Mouse (Mus musculus): Measurements from ENCODE around the gene Slc26a10. TPM values are rescaled to one million over a fixed set of nuclear protein-coding genes. Genes with fewer than 3 reads are reported as not detected.
"Not testable (repeated sequence)": the region's sequence is repeated elsewhere in the genome, so short reads cannot be mapped to it uniquely, and the experiment has no call there.

Gene Slc26a10
- total RNA-seq, 2 experiments from 2014 or later, result 0.83 to 0.88 TPM

DNA sequence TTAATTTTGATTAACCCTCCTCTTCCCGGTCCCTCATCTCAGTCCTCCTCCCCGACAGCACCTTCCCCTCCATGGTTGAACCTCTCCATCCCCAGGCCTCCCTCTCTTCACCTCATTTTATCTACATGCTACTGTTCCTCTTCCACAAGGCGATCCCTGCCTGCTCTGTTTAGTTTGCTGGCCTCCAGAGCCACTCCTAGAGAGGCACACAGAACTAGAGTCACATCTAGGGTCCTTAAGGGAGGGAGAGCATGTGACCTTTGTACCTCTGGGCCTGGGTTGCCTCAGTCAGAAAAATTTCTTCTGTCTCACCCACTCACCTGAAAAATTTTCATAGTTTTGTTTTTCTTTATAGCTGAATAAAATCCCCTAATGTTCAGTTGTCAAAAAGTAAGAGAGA lies 42.5 kb downstream of the Slc26a10 start:
- no peak for DNase-seq
- intact Hi-C loops (cut with DNase I), result no loop called here

DNA sequence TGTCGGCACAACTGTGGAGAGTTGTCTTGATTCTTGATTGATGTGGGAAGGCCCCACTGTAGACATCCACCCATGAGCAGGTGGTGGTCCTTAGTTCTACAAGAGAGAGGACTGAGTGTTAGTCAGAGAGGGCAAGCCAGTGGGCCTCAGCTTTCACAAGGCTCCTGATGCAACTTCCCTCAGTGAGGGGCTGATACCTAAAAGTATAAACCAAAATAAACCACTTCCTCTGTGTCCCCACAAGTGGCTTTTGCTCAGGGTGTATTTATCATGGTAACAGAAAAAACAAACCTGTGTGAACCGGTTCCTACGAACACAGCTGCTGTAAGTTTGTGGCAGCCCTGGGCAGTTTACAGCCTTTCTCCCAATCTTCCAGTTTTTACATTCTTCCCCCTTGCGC lies 43.9 kb downstream of the Slc26a10 start:
- intact Hi-C loops (cut with DNase I), result no loop called here

DNA sequence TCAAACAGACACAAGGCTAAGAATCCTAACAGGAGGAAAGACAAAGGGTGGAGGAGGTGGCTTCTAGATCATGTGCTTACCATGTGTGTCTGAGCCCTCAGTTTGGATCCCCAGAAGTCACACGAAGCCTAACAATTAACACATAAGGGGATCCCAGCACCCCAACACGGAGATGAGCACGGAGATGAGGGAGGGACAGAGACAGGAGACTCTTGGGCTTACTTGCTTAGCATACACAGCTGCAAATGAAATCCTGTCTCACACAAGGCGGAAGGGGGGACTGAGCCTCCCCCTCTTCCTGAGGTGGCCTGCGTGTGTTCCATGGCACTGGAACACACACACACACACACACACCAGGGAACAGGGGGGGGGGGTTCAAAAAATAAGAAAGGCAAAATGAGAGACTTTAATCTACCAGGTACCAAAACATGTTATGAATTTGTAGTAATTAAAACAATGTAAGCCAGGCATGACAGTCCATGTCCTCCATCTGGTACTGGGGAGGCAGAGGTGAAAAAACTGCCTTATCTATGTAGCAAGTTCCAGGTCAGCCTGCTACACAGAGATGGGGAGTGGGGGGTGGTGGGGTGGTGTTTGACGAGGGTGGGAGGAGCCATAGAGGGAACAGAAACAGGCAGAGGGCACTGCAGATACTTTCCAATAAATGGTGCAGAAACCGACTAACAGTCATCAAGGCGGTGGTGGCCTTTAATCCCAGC lies 45.2 kb downstream of the Slc26a10 start:
- intact Hi-C loops (cut with DNase I), result no loop called here
- DNase-seq, result no peak

More for the DNA sequence above, 43.9 kb downstream of the Slc26a10 start:
- DNase-seq, result no peak

DNA sequence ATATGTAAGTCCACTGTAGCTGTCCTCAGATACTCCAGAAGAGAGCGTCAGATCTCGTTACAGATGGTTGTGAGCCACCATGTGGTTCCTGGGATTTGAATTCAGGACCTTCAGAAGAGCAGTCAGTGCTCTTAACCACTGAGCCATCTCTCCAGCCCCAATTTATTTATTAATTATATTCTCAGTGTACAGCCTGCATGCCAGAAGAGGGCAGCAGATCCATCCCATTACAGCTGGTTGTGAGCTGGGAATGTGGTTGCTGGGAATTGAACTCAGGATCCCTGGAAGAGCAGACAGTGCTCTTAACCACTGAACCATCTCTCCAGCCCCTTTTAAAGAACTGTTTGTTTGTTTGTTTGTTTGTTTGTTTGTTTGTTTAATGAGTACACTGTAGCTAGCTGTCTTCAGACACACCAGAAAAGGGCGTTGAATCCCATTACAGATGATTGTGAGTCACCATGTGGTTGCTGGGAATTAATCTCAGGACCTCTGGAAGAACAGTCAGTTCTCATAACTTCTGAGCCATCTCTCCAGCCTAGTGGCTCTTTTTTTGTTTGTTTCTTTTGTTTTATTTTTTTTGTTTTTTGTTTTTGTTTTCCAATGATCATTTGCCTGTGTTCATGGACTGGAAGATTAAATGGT lies 45.9 kb downstream of the Slc26a10 start:
- intact Hi-C loops (cut with DNase I), result not testable (repeated sequence)

DNA sequence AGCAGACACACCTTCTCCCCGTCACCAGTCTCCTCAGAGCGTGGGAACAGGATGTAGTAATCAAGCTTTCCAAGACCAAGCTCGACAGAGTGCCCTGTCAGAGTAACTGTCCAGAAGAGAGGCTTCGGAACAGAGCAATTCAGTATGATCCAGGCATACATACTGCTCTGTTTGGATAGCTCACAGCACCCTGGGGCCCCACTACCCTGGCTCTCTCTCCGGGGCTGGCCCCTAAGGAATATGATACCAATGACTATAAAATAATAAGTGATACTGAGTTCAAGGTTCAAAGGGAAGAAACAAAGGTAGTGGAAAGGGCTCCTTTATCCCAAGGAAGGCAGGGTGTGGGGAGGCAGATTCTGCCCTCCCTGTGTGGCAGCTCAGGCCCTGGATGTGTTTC lies 48.0 kb downstream of the Slc26a10 start:
- no peak for DNase-seq
- intact Hi-C loops (cut with DNase I), result no loop called here

More for the DNA sequence above, 45.9 kb downstream of the Slc26a10 start:
- DNase-seq, result not testable (repeated sequence)

DNA sequence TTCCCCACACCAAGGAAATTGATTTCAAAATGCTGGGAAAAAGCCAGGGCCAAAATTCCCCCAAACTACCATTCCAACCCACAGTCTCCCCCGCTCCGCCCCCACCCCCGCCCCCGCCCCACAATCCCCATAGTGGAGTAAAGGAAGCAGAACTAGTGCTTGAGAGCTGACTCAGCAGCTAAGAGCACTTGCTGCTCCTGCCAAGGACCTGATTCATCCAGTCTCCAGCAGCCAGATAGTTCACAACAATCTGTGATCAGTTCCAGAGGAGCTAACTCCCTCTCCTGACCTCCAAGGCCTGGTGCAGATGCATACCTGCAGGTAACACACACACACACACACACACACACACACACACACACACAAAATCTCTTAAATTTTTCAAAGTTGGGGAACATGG lies 51.0 kb downstream of the Slc26a10 start:
- intact Hi-C loops (cut with DNase I), result no loop called here
- no peak for DNase-seq

DNA sequence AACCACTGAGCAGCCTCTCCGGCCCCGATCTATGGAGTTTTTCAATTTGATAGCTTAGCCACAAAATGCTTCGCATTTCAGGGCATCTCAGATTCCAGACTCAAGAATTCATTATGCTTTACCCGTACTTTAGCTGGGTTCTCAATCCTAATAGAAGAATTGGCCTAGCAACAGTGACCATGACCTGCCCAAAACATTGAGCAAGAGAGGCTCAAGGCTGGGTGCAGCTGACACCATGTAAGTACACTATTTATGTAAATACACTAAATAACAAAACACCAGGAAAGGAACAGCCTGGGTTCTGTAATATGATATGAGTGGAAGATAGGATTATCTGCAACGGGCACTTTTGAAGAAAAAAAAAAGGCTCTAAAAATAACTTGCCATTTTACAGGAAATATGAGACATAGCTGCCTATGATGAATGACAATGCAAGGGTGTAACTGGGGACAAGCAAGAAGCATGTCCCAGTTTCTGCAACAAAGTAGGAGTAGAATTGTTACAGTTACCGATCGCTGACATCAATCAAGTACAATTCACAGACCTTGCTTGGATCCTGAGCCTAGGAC lies 52.6 kb downstream of the Slc26a10 start:
- intact Hi-C loops (cut with DNase I), result no loop called here
- no peak for DNase-seq

DNA sequence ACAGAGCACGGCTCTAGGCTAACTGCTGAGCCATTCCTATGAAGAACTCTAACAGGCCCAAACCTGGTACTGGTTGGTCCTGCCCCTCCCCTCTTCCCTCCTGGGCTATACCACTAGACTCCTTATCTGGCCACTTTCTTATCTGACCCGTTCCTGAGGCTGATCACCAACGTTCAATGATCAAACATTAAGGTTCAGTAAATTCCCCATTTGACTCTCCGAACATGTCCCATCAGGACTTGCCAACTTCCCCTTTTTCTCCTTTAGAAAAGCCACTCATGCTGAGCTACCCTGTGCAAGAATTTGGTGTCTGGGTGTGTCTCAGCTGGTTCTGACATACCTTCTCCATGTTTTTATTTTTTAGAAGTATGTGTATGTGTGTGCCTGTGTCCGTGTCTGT lies 53.9 kb downstream of the Slc26a10 start:
- no peak for DNase-seq
- intact Hi-C loops (cut with DNase I), result no loop called here

DNA sequence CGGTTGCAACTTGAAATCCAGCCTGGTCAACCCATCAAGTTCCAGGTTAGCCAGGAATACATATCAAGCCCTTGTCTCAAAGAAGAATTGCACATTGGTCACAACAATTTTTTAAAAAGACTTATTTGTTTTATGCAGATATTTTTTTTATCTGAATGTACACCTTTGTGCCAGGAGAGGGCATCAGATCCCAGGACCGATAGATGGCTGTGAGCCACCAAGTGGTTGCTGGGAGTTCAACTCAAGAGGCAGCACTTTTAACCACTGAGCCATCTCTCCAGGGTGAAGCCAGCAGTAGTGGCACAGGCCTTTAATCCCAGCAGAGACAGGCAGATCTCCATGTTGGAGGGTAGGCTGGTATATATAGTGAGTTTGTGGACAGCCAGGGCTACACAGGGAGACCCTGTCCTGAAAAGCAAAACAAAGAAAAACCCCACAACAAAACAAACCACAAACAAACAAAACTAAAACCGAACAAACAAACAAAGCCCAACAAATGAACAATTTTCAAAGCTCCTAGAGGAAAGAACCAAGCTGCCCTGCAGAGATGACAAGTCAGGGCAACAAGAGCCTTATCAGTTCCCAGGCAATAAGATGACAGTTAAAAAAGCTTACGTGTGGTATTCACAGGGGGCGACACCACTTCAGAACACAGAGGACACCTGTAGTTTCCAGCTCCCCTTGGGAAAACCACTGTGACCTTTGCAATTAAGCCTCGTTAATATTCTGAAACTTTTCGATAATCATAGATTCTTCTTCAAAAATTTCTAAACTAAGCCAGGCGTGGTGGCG lies 55.0 kb downstream of the Slc26a10 start:
- peak; percentile 31 for DNase-seq
- intact Hi-C loops (cut with DNase I), result no loop called here

DNA sequence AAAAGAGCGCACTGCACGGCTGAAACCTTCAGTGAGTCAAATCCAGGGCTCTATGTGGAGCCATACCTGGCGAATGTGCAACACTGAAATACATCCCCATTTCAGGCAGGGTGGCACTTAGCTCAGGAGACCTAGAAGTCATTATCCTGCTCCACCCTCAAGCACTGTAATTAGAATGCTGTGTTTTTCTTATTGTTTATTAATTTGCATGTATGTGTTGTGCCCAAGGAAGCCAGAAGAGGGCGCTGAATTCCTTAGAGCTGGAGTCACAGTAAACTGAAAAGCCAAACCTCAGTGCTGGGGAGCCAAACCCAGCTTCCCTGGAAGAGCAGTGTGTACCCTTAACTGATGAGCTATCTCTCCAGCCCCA lies 57.0 kb downstream of the Slc26a10 start:
- peak; percentile 66 for DNase-seq
- intact Hi-C loops (cut with DNase I), result loop anchor here (5.0 kb wide), 1 partner anchor 44 kb away; the partner anchor contains the start of gene B4galnt1

DNA sequence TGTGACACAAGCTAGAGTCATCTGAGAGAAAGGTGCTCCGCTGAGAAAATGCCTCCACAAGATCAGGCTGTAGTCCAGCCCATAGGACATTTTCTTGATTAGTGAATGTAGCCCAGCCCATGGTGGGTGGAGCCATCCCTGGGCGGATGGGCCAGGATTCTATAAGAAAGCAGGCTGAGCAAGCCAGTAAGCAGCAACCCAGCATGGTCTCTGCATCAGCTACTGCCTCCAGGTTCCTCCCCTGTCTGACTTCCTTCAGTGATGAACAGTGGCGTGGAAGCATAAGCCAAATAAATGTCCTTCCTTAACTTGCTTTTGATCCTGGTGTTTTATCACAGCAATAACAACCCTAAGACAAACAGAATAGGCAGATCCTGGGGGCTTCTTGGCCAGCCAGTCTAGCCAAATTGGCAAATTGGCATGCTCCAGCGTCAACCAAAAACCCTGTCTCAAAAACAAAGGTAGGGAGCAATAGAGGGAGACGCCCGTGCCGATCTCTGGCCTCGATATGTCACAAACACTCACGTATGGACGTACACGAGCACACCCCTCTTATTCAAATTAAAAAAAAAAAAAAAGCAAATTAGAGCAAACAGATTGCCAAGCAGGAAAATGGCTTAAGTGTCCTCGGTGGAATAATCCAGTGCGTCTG lies 57.5 kb downstream of the Slc26a10 start:
- peak; percentile 23 for DNase-seq
- intact Hi-C loops (cut with DNase I), result loop anchor here (5.0 kb wide), 1 partner anchor 44 kb away; the partner anchor contains the start of gene B4galnt1

DNA sequence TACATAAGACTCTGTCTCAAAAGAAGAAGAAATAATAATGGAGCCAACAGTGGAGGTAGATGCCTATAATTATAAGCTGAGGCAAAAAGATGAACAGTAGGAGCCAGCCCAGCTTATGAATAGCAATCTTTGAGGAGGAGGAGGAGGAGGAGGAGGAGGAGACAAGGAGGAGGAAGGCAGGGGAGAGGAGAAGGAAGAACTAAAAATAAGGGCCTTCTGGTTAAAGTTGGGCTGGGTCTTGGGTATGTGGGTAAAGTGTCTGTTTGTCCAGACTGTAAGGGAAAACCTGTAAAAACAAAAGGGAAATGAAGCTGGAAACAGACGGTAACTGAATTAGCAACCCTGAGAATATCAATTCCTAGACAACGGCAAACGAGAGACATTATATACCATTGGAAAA lies 58.4 kb downstream of the Slc26a10 start:
- no peak for DNase-seq
- intact Hi-C loops (cut with DNase I), result loop anchor here (5.0 kb wide), 1 partner anchor 45 kb away; the partner anchor contains the start of gene B4galnt1

Other genes with a start within 250 kb of the Slc26a10 start
- gene Ctdsp2, start 201.9 kb downstream of the Slc26a10 start, total RNA-seq (2021), result 10 to 100 TPM; 57.6 to 61.4 TPM
- under 1 TPM; 0.12 to 0.16 TPM for gene Avil, start 179.9 kb downstream of the Slc26a10 start, total RNA-seq (2021)
- gene Tsfm, start 149.8 kb downstream of the Slc26a10 start, total RNA-seq (2021), result 10 to 100 TPM; 29.4 to 30.2 TPM
- 10 to 100 TPM; 13.8 to 14.9 TPM for gene Mettl1, start 139.2 kb downstream of the Slc26a10 start, total RNA-seq (2021)
- gene Eef1akmt3, start 139.1 kb downstream of the Slc26a10 start, total RNA-seq (2021), result under 1 TPM; 0.18 to 0.42 TPM
- gene Cyp27b1, start 132.4 kb downstream of the Slc26a10 start, total RNA-seq (2021), result under 1 TPM; 0.70 to 0.84 TPM
- 10 to 100 TPM; 75.1 to 76.5 TPM for gene March9, start 120.5 kb downstream of the Slc26a10 start, total RNA-seq (2021)
- gene Cdk4, start 117.1 kb downstream of the Slc26a10 start, total RNA-seq (2021), result 100 to 1,000 TPM; 211 to 221 TPM
- 10 to 100 TPM; 49.9 to 54.4 TPM for gene Tspan31, start 110.4 kb downstream of the Slc26a10 start, total RNA-seq (2021)
- gene Agap2, start 105.4 kb downstream of the Slc26a10 start, total RNA-seq (2021), result 100 to 1,000 TPM; 384 to 394 TPM
- gene Os9, start 59.5 kb downstream of the Slc26a10 start, total RNA-seq (2021), result 10 to 100 TPM; 86.3 to 90.7 TPM
- 100 to 1,000 TPM in 1 of 2 experiments, 10 to 100 TPM in 1; 99.8 to 109 TPM for gene B4galnt1, start 15.4 kb downstream of the Slc26a10 start, total RNA-seq (2021)
- 10 to 100 TPM; 70.5 to 75.6 TPM for gene Arhgef25, start 9.4 kb upstream of the Slc26a10 start, total RNA-seq (2021)
- gene Dtx3, start 15.1 kb upstream of the Slc26a10 start, total RNA-seq (2021), result 100 to 1,000 TPM; 184 to 207 TPM
- 10 to 100 TPM; 23.8 to 25.0 TPM for gene Pip4k2c, start 30.9 kb upstream of the Slc26a10 start, total RNA-seq (2021)
- gene Kif5a, start 82.7 kb upstream of the Slc26a10 start, total RNA-seq (2021), result 100 to 1,000 TPM; 291 to 312 TPM
- gene Dctn2, start 85.7 kb upstream of the Slc26a10 start, total RNA-seq (2021), result 100 to 1,000 TPM; 298 to 302 TPM
- 10 to 100 TPM; 47.7 to 51.5 TPM for gene Mbd6, start 108.4 kb upstream of the Slc26a10 start, total RNA-seq (2021)
- gene Mars, start 131.1 kb upstream of the Slc26a10 start, total RNA-seq (2021), result 10 to 100 TPM; 65.3 to 65.5 TPM
- 1 to 10 TPM in 1 of 2 experiments, under 1 TPM in 1; 0.56 to 1.1 TPM for gene Arhgap9, start 141.3 kb upstream of the Slc26a10 start, total RNA-seq (2021)
- gene Gli1, start 161.3 kb upstream of the Slc26a10 start, total RNA-seq (2021), result 1 to 10 TPM; 2.8 to 4.1 TPM
- not detected for gene Inhbe, start 173.8 kb upstream of the Slc26a10 start, total RNA-seq (2021)
- gene Inhbc, start 189.8 kb upstream of the Slc26a10 start, total RNA-seq (2021), result not detected
- 100 to 1,000 TPM; 158 to 165 TPM for gene R3hdm2, start 199.7 kb upstream of the Slc26a10 start, total RNA-seq (2021)

All from left cerebral cortex, postnatal 4 days (tissue).